8 mouse cellular contexts compared by ENCODE assay signal in genomic region chr3:88866735-88867134, GRCm38 (mm10). TPM values are rescaled to one million over a fixed set of nuclear protein-coding genes. Genes with fewer than 3 reads are reported as not detected.
A peak's percentile ranks its signal among the peaks of the same experiment; 100 is the strongest.
DNase-seq lines count a peak whose midpoint lies in the region; ATAC-seq and TF ChIP-seq lines count a peak whose summit lies in the region.
"Not testable (repeated sequence)": the region's sequence is repeated elsewhere in the genome, so short reads cannot be mapped to it uniquely, and the experiment has no call there.

No protein-coding gene starts in this region.

- DNase-seq in Patski (ENCODE audit: low read depth, low spot score); forebrain, postnatal 0 days; stomach, postnatal 0 days (ENCODE audit: low spot score): not testable (repeated sequence)
- peak; percentile 11 to 13 for DNase-seq in frontal cortex, postnatal 36 days (ENCODE audit: low spot score in 2 of 2)

- H3K27me3 ChIP-seq in Patski; forebrain, postnatal 0 days (ENCODE audit: insufficient read depth, low read length); heart, embryonic 16.5 days (ENCODE audit: control insufficient read depth, insufficient read depth, low read length); hindbrain, embryonic 16.5 days (replicated peaks; ENCODE audit: control insufficient read depth, insufficient read depth, low read length); intestine, embryonic 15.5 days (replicated peaks); lung, embryonic 16.5 days (ENCODE audit: control insufficient read depth, insufficient read depth, low read depth, low read length); stomach, postnatal 0 days (ENCODE audit: control insufficient read depth, insufficient read depth, low read length): not testable (repeated sequence)

- H3K9ac ChIP-seq in forebrain, postnatal 0 days; heart, embryonic 16.5 days (ENCODE audit: low read length); hindbrain, embryonic 16.5 days (ENCODE audit: low read depth, low read length); intestine, embryonic 15.5 days; lung, embryonic 16.5 days (ENCODE audit: low read length); stomach, postnatal 0 days (ENCODE audit: low read length): not testable (repeated sequence)

- not testable (repeated sequence) for H3K27ac ChIP-seq in forebrain, postnatal 0 days (ENCODE audit: low read depth, low read length); heart, embryonic 16.5 days (ENCODE audit: low read length); hindbrain, embryonic 16.5 days (ENCODE audit: low read depth, low read length); intestine, embryonic 15.5 days; lung, embryonic 16.5 days (ENCODE audit: low read length); stomach, postnatal 0 days (replicated peaks)

- in situ Hi-C loops in Patski (cut with MboI; ENCODE audit: low pct_unique_long_range_greater_than_20kb) = not testable (repeated sequence)

- not testable (repeated sequence) for TF ChIP-seq CTCF in Patski (IDR thresholded peaks at IDR 0.05); forebrain, postnatal 0 days (IDR thresholded peaks at IDR 0.05; ENCODE audit: low read depth); stomach, postnatal 0 days (IDR thresholded peaks at IDR 0.05; ENCODE audit: low read depth)

- not testable (repeated sequence) for H3K9me3 ChIP-seq in forebrain, postnatal 0 days (ENCODE audit: low read length); heart, embryonic 16.5 days (replicated peaks; ENCODE audit: control insufficient read depth, low read length); hindbrain, embryonic 16.5 days (ENCODE audit: control insufficient read depth, low read length); intestine, embryonic 15.5 days; lung, embryonic 16.5 days (ENCODE audit: control insufficient read depth, low read length); stomach, postnatal 0 days (ENCODE audit: control insufficient read depth, low read length)

- CTCF ChIA-PET in Patski (lab: Charles Lee) = not testable (repeated sequence)

- TF ChIP-seq EP300 in stomach, postnatal 0 days (optimal IDR thresholded peaks at IDR 0.05) = not testable (repeated sequence)

- H3K4me3 ChIP-seq in forebrain, postnatal 0 days (ENCODE audit: low read depth, low read length); heart, embryonic 16.5 days (ENCODE audit: low read length); hindbrain, embryonic 16.5 days (ENCODE audit: low read length); intestine, embryonic 15.5 days (replicated peaks); lung, embryonic 16.5 days (ENCODE audit: low read length); stomach, postnatal 0 days (ENCODE audit: low read depth, low read length): not testable (repeated sequence)

- peaks cover 22% of the 10 kb centered on the region for H3K36me3 ChIP-seq in forebrain, postnatal 0 days (ENCODE audit: insufficient read depth)
- peaks cover 24% of the 10 kb centered on the region for H3K36me3 ChIP-seq in heart, embryonic 16.5 days (ENCODE audit: control insufficient read depth, insufficient read depth)
- H3K36me3 ChIP-seq in hindbrain, embryonic 16.5 days (ENCODE audit: control insufficient read depth, insufficient read depth, low read length) = peaks cover 23% of the 10 kb centered on the region
- not testable (repeated sequence) for H3K36me3 ChIP-seq in intestine, embryonic 15.5 days
- peaks cover 22% of the 10 kb centered on the region for H3K36me3 ChIP-seq in lung, embryonic 16.5 days (ENCODE audit: control insufficient read depth, insufficient read depth, low read length)
- H3K36me3 ChIP-seq in stomach, postnatal 0 days (ENCODE audit: control insufficient read depth, insufficient read depth, low read length) = peaks cover 10% of the 10 kb centered on the region

- not testable (repeated sequence) for H3K4me2 ChIP-seq in forebrain, postnatal 0 days (ENCODE audit: low read depth); heart, embryonic 16.5 days (ENCODE audit: low read depth, low read length); hindbrain, embryonic 16.5 days (ENCODE audit: low read length); intestine, embryonic 15.5 days (replicated peaks); lung, embryonic 16.5 days (ENCODE audit: low read depth, low read length); stomach, postnatal 0 days (replicated peaks; ENCODE audit: low read depth)

- not testable (repeated sequence) for H3K4me1 ChIP-seq in forebrain, postnatal 0 days (ENCODE audit: insufficient read depth); heart, embryonic 16.5 days (ENCODE audit: control insufficient read depth, insufficient read depth, low read length); hindbrain, embryonic 16.5 days (ENCODE audit: control insufficient read depth, insufficient read depth, low read depth, low read length); intestine, embryonic 15.5 days (replicated peaks); lung, embryonic 16.5 days (replicated peaks; ENCODE audit: control insufficient read depth, insufficient read depth, low read length); stomach, postnatal 0 days (replicated peaks; ENCODE audit: control insufficient read depth, insufficient read depth)

- POLR2A ChIA-PET in Patski (lab: Charles Lee) = not testable (repeated sequence)

- no CpG with 5 or more reads among the region's 3 CpGs for WGBS in forebrain, postnatal 0 days
- WGBS in heart, embryonic 16.5 days = no CpG with 5 or more reads among the region's 3 CpGs
- no CpG with 5 or more reads among the region's 3 CpGs for WGBS in hindbrain, embryonic 16.5 days
- no CpG with 5 or more reads among the region's 3 CpGs for WGBS in intestine, embryonic 15.5 days
- no CpG with 5 or more reads among the region's 3 CpGs for WGBS in lung, embryonic 16.5 days
- no CpG with 5 or more reads among the region's 3 CpGs for WGBS in stomach, postnatal 0 days

- ATAC-seq in Patski = peak; percentile 26
- peak; percentile 32; the same call in 1 of the 2 replicates for ATAC-seq in forebrain, postnatal 0 days
- ATAC-seq in heart, embryonic 16.5 days (replicated peaks; ENCODE audit: extremely low read depth, insufficient read depth, low FRiP score) = peak; percentile 24; the same call in 1 of the 2 replicates
- ATAC-seq in hindbrain, embryonic 16.5 days = peak; percentile 37; the same call in 1 of the 2 replicates
- 0 out of 2 replicates have a peak, but pooled peaks have one; percentile 20 for ATAC-seq in intestine, embryonic 15.5 days
- 0 out of 2 replicates have a peak, but pooled peaks have one; percentile 23 for ATAC-seq in lung, embryonic 16.5 days (ENCODE audit: low read depth)
- peak; percentile 26; the same call in 1 of the 2 replicates for ATAC-seq in stomach, postnatal 0 days (ENCODE audit: low FRiP score, low TSS enrichment)

RNA-seq across cellular contexts. Expression of gene Gon4l, which starts 31.7 kb away (rescaled TPM):
- 45.0 TPM for polyA plus RNA-seq in Patski (2021)
- total RNA-seq in forebrain, postnatal 0 days (2014; rRNA removed) = 37.8 and 50.0 TPM in 2 replicates
- polyA plus RNA-seq in forebrain, postnatal 0 days (2015; fragmentation: Nextera tagmentation; extraction: Ambion mirVana) = 6.4 and 8.0 TPM in 2 replicates
- polyA plus RNA-seq in heart, embryonic 16.5 days (2015; fragmentation: Nextera tagmentation; extraction: Ambion mirVana) = 6.9 and 7.3 TPM in 2 replicates
- polyA plus RNA-seq in hindbrain, embryonic 16.5 days (2015; fragmentation: Nextera tagmentation; extraction: Ambion mirVana) = 11.2 and 12.1 TPM in 2 replicates
- 7.7 and 7.9 TPM in 2 replicates for polyA plus RNA-seq in intestine, embryonic 15.5 days (2015; fragmentation: Nextera tagmentation; extraction: Ambion mirVana)
- 10.0 and 10.7 TPM in 2 replicates for polyA plus RNA-seq in lung, embryonic 16.5 days (2015; fragmentation: Nextera tagmentation; extraction: Ambion mirVana)
- 2.8 TPM in 2 replicates for polyA plus RNA-seq in stomach, postnatal 0 days (2015; fragmentation: Nextera tagmentation; extraction: Ambion mirVana)

RNA-seq across cellular contexts. Expression of gene Msto1, which starts 47.1 kb away (rescaled TPM):
- polyA plus RNA-seq in Patski (2021) = 90.3 TPM
- 36.8 and 37.3 TPM in 2 replicates for total RNA-seq in forebrain, postnatal 0 days (2014; rRNA removed)
- polyA plus RNA-seq in forebrain, postnatal 0 days (2015; fragmentation: Nextera tagmentation; extraction: Ambion mirVana) = 40.6 and 41.1 TPM in 2 replicates
- 46.2 and 47.5 TPM in 2 replicates for polyA plus RNA-seq in heart, embryonic 16.5 days (2015; fragmentation: Nextera tagmentation; extraction: Ambion mirVana)
- 53.9 and 55.3 TPM in 2 replicates for polyA plus RNA-seq in hindbrain, embryonic 16.5 days (2015; fragmentation: Nextera tagmentation; extraction: Ambion mirVana)
- polyA plus RNA-seq in intestine, embryonic 15.5 days (2015; fragmentation: Nextera tagmentation; extraction: Ambion mirVana) = 42.9 and 47.5 TPM in 2 replicates
- 37.9 and 41.6 TPM in 2 replicates for polyA plus RNA-seq in lung, embryonic 16.5 days (2015; fragmentation: Nextera tagmentation; extraction: Ambion mirVana)
- polyA plus RNA-seq in stomach, postnatal 0 days (2015; fragmentation: Nextera tagmentation; extraction: Ambion mirVana) = 23.6 and 24.9 TPM in 2 replicates
